Mouse (Mus musculus) left cerebral cortex, adult 2 months (tissue): ENCODE measurements at regions not wholly inside any gene's neighbourhood (a gene's known extent, or its start where the extent isn't known, plus 50 kb on each side); places are given as distances from the start of the nearest gene placed in this dataset.

Experiments
- DNase-seq, 2 experiments: peaks; one replicate each; pipeline ENCODE4 v3.0.0; 2021 to 2022; ENCODE audit warnings: low spot score in 2 of 2, mixed read lengths in 1 of 2; ENCODE audit errors: extremely low spot score in 1 of 2
- H3K27ac ChIP-seq: fragments of 200-600 bp; 2 replicates; pipeline ENCODE4 v1.8.1; 2022
- H3K4me3 ChIP-seq: fragments of 200-600 bp; 2 replicates; pipeline ENCODE4 v1.8.1; 2022
- CTCF ChIP-seq: fragments of 200-600 bp; IDR thresholded peaks from 2 replicates; pipeline ENCODE4 v1.8.1; 2022; ENCODE audit warnings: antibody characterized with exemption, mild to moderate bottlenecking, moderate library complexity
- intact Hi-C: fragments of 180-260 bp; cut with DNase I; formaldehyde crosslinking; loops from one replicate; pipeline ENCODE4 v1.15.1; 2025

- intact Hi-C loops = loop anchor here (1.0 kb wide), 1 partner anchor 28 kb away; no protein-coding TSS in a partner anchor
- H3K27ac ChIP-seq = peak overlapping the region; percentile 88
- no peak overlapping the region for H3K4me3 ChIP-seq
- DNase-seq = peak; percentile 50 to 63
- no peak for TF ChIP-seq CTCF
These were observed 235.3 kb upstream of the Serp2 start for GRCm38 (mm10) chr14:76791811-76792571.

- intact Hi-C loops = no loop called here
- TF ChIP-seq CTCF = no peak
- Histone ChIP-seq H3K4me3 (no peak overlapping the region), H3K27ac (no peak overlapping the region)
- no peak for DNase-seq
These were observed 232.7 kb upstream of the Serp2 start for GRCm38 (mm10) chr14:76789376-76789775.

GRCm38 (mm10) chr14:76787601-76788000, 230.9 kb upstream of the Serp2 start:
- no peak overlapping the region for H3K4me3 ChIP-seq
- DNase-seq = no peak
- no peak for TF ChIP-seq CTCF
- H3K27ac ChIP-seq = no peak overlapping the region
- intact Hi-C loops = no loop called here

- intact Hi-C loops = no loop called here
- Histone ChIP-seq H3K4me3 (no peak overlapping the region), H3K27ac (no peak overlapping the region)
- DNase-seq = no peak
- no peak for TF ChIP-seq CTCF
These were observed 229.5 kb upstream of the Serp2 start for GRCm38 (mm10) chr14:76786214-76786613.

GRCm38 (mm10) chr14:76781524-76781880, 224.8 kb upstream of the Serp2 start:
- no peak for TF ChIP-seq CTCF
- intact Hi-C loops = no loop called here
- Histone ChIP-seq H3K4me3 (no peak overlapping the region), H3K27ac (peak overlapping the region; percentile 64)
- no peak for DNase-seq

GRCm38 (mm10) chr14:76780572-76781523, 224.2 kb upstream of the Serp2 start:
- TF ChIP-seq CTCF = no peak
- intact Hi-C loops = no loop called here
- H3K27ac ChIP-seq = peak overlapping the region; percentile 64
- no peak for DNase-seq
- H3K4me3 ChIP-seq = no peak overlapping the region

GRCm38 (mm10) chr14:76778541-76779399, 222.1 kb upstream of the Serp2 start:
- TF ChIP-seq CTCF = no peak
- intact Hi-C loops = loop anchor here (1.0 kb wide), 1 partner anchor 14 kb away; no protein-coding TSS in a partner anchor
- Histone ChIP-seq H3K27ac (peak overlapping the region; percentile 91), H3K4me3 (no peak overlapping the region)
- DNase-seq = peak; percentile 56 to 69

- intact Hi-C loops = no loop called here
- H3K4me3 ChIP-seq = no peak overlapping the region
- DNase-seq = no peak
- TF ChIP-seq CTCF = no peak
- H3K27ac ChIP-seq = no peak overlapping the region
These were observed 218.8 kb upstream of the Serp2 start for GRCm38 (mm10) chr14:76775387-76775924.

- intact Hi-C loops = no loop called here
- TF ChIP-seq CTCF = peak; percentile 37
- H3K27ac ChIP-seq = 0 out of 2 replicates have a peak overlapping the region, but pooled peaks have one; percentile 33
- no peak overlapping the region for H3K4me3 ChIP-seq
- DNase-seq = no peak
These were observed 216.2 kb upstream of the Serp2 start for GRCm38 (mm10) chr14:76772781-76773438.

GRCm38 (mm10) chr14:76770106-76770505, 213.4 kb upstream of the Serp2 start:
- TF ChIP-seq CTCF = no peak
- no peak overlapping the region for H3K27ac ChIP-seq
- DNase-seq = no peak
- intact Hi-C loops = no loop called here
- no peak overlapping the region for H3K4me3 ChIP-seq

GRCm38 (mm10) chr14:76767301-76767700, 210.6 kb upstream of the Serp2 start:
- intact Hi-C loops = no loop called here
- no peak overlapping the region for H3K4me3 ChIP-seq
- TF ChIP-seq CTCF = no peak
- no peak for DNase-seq
- H3K27ac ChIP-seq = peak overlapping the region; percentile 19; the same call in 1 of the 2 replicates
